Mouse (Mus musculus): ENCODE data around the gene Serhl.

GRCm38 (mm10) chr15:83160561-83160960 lies 71.3 kb downstream of the Serhl start:
- TF ChIP-seq POLR2A (IDR thresholded peaks at IDR 0.05; ENCODE audit: borderline replicate concordance, low read depth, low read length) (no peak), CTCF (IDR thresholded peaks at IDR 0.05; ENCODE audit: low read depth, low read length) (no peak)

Measured in bone marrow macrophage, adult 2 months (primary cell).